Mouse (Mus musculus) heart, embryonic 16.5 days (tissue): ENCODE measurements around the gene 1500015O10Rik. TPM values are rescaled to one million over a fixed set of nuclear protein-coding genes. Genes with fewer than 3 reads are reported as not detected.
A peak's percentile ranks its signal among the peaks of the same experiment; 100 is the strongest.

Experiments
- ATAC-seq: fragments of 200-750 bp; cut with Nextera tagmentation; replicated peaks from 2 replicates; pipeline ENCODE4 v1.8.0; 2017; ENCODE audit warnings: moderate number of reproducible peaks; ENCODE audit not compliant: insufficient read depth, low FRiP score; ENCODE audit errors: extremely low read depth
- H3K27ac ChIP-seq: fragments of 300-500 bp; sonication (generic); 2 replicates; pipeline ENCODE4 v1.5.1; 2014; ENCODE audit warnings: mild to moderate bottlenecking, low read length, control low read depth, moderate library complexity
- H3K27me3 ChIP-seq: fragments of 300-500 bp; sonication (generic); 2 replicates; pipeline ENCODE4 v1.6.1; 2014; ENCODE audit warnings: low read length, mixed read lengths; ENCODE audit not compliant: control insufficient read depth, insufficient read depth
- H3K36me3 ChIP-seq: fragments of 300-500 bp; sonication (generic); 2 replicates; pipeline ENCODE4 v1.6.1; 2014; ENCODE audit not compliant: control insufficient read depth, insufficient read depth
- H3K4me1 ChIP-seq: fragments of 300-500 bp; sonication (generic); 2 replicates; pipeline ENCODE4 v1.6.1; 2014; ENCODE audit warnings: low read length, mixed read lengths; ENCODE audit not compliant: control insufficient read depth, insufficient read depth
- H3K4me2 ChIP-seq: fragments of 300-500 bp; sonication (generic); 2 replicates; pipeline ENCODE4 v1.6.1; 2014; ENCODE audit warnings: low read depth, mild to moderate bottlenecking, control low read depth, low read length
- H3K4me3 ChIP-seq: fragments of 300-500 bp; sonication (generic); 2 replicates; pipeline ENCODE4 v1.5.1; 2014; ENCODE audit warnings: mild to moderate bottlenecking, control low read depth, low read length
- H3K9ac ChIP-seq: fragments of 300-500 bp; sonication (generic); 2 replicates; pipeline ENCODE4 v1.6.1; 2014; ENCODE audit warnings: low read length, control low read depth
- H3K9me3 ChIP-seq: fragments of 300-500 bp; sonication (generic); replicated peaks from 2 replicates; pipeline ENCODE4 v1.6.1; 2016; ENCODE audit warnings: low read length; ENCODE audit not compliant: control insufficient read depth
- WGBS: fragments of 180-500 bp; shearing (Covaris S2); extraction: QIAGEN DNeasy Blood & Tissue Kit; methylation state at CpG from one replicate; pipeline ENCODE4 v1.1.7; 2014; 5-methylcytosine and 5-hydroxymethylcytosine counted together
- polyA plus RNA-seq: library from polyadenylated mRNA; unstranded; fragments of >200 nt; fragmentation: Nextera tagmentation; extraction: Ambion mirVana; gene quantifications from 2 replicates; pipeline ENCODE4 v1.2.1, GENCODE M21; 2015

1500015O10Rik gene
- 15.7 and 19.4 TPM in 2 replicates for polyA plus RNA-seq

DNA sequence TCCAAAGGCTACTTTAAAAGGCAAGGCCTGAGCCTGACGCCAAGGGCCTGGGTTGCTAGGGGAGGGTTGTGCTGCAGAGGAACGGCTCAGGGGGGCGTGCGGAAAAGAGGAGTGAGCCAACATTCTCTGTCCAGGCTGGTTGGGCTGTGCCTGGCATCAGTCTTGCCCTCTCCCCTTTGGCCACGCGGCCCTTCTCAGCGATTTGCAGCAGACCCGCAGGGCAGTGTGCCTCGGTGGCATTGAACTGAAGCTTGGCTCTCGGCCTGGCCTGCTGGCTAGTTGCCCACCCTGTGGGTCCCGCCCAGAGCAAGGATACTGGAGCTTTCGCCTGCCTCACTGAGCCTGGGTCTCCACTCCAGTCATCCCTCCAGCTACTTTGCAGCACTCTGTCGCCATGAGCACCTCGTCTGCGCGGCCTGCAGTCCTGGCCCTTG is at the start of gene 1500015O10Rik:
Gene 1500015O10Rik (plus strand): TSS at position 112 of the 434 bp plus-strand sequence.
- 38% methylated on average over 16 of the region's 16 CpGs for WGBS
- peak within 1 kb of the TSS; percentile 42; the same call in 1 of the 2 replicates for H3K9ac ChIP-seq
- peak within 1 kb of the TSS; percentile 47 for H3K4me2 ChIP-seq

DNA sequence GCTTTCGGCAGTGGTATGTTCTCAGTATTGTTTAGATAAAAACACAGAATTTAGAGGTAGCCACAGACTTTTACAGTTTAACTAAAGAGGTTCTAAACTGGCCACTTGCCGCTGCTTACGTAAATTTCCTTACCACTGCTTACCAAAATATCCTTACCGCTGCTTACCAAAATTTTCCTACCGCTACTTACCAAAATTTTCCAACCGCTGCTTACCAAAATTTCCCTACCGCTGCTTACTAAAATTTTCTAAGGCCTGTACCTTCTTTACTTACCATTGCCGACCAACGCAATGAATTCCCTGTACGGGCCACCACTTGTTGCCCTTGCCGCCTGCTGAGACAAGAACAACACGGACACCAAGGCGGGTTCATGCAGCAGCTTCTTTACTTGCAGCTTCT is 40.4 kb upstream of the 1500015O10Rik start:
- WGBS = 93% methylated on average over 13 of the region's 13 CpGs
- peaks cover 11% of the 10 kb centered on the region for H3K4me1 ChIP-seq
- H3K4me3 ChIP-seq = no peak overlapping the region
- no peaks in the 10 kb centered on the region for H3K27me3 ChIP-seq
- no peak overlapping the region for H3K4me2 ChIP-seq
- H3K36me3 ChIP-seq = no peaks in the 10 kb centered on the region
- no peak overlapping the region for H3K9ac ChIP-seq
- H3K9me3 ChIP-seq = peaks cover 9% of the 10 kb centered on the region
- H3K27ac ChIP-seq = no peak overlapping the region
- ATAC-seq = no peak

More for the DNA sequence above, at the start of gene 1500015O10Rik:
- ATAC-seq = peak; percentile 78
- Histone ChIP-seq H3K27ac (peak within 1 kb of the TSS; percentile 21), H3K9me3 (peaks cover 4% of the 10 kb centered on the region; the same call in 1 of the 2 replicates), H3K36me3 (no peaks in the 10 kb centered on the region), H3K4me1 (peaks cover 7% of the 10 kb centered on the region), H3K27me3 (no peaks in the 10 kb centered on the region), H3K4me3 (peak within 1 kb of the TSS; percentile 19; the same call in 1 of the 2 replicates)

DNA sequence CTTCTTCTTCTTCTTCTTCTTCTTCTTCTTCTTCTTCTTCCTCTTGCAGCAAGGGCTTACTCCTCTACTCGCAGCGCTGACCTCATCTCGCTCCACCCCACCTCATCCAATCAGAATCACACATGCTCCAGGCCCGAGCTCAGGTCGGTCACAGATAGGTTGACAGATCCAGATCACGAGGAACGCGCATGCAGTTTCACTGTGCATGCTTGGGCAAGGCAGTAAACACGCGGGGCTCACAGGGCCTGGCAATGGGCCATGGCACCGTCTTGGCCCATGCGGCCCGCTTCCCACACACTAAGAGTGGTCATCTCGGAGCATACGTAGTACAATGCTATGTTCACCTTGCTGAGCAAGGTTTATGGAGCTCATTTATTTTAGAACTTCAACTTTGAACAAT is 39.9 kb upstream of the 1500015O10Rik start:
- H3K4me3 ChIP-seq = no peak overlapping the region
- no peak for ATAC-seq
- 94% methylated on average over 15 of the region's 15 CpGs for WGBS
- no peaks in the 10 kb centered on the region for H3K36me3 ChIP-seq
- peaks cover 16% of the 10 kb centered on the region for H3K4me1 ChIP-seq
- no peak overlapping the region for H3K27ac ChIP-seq
- H3K4me2 ChIP-seq = no peak overlapping the region
- H3K9me3 ChIP-seq = peaks cover 9% of the 10 kb centered on the region
- no peaks in the 10 kb centered on the region for H3K27me3 ChIP-seq
- no peak overlapping the region for H3K9ac ChIP-seq

DNA sequence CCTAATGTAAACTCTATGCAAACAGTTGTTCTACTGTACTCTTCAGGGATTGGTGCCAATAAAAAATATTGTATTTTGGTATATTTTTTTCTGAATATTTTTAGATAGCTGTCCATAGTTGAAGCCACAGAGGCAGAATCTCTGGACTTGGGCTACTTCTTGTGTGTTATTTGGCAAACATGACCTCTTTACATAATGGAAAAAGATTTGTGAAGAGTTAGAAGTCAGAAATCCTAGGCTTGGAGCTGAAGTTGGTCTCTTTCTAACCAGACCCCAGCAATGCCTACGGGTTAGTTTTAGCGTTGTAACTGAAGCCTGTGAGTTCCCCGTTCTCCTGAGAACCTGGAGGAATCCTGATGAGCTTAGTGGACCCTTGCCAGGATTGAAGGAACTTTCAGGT is 36.3 kb upstream of the 1500015O10Rik start:
- H3K4me2 ChIP-seq = no peak overlapping the region
- peaks cover 25% of the 10 kb centered on the region for H3K4me1 ChIP-seq
- H3K27ac ChIP-seq = peak overlapping the region; percentile 95
- 68% methylated on average over 3 of the region's 3 CpGs for WGBS
- no peak overlapping the region for H3K4me3 ChIP-seq
- H3K9ac ChIP-seq = no peak overlapping the region
- no peak for ATAC-seq
- no peaks in the 10 kb centered on the region for H3K9me3 ChIP-seq
- no peaks in the 10 kb centered on the region for H3K27me3 ChIP-seq
- H3K36me3 ChIP-seq = no peaks in the 10 kb centered on the region

DNA sequence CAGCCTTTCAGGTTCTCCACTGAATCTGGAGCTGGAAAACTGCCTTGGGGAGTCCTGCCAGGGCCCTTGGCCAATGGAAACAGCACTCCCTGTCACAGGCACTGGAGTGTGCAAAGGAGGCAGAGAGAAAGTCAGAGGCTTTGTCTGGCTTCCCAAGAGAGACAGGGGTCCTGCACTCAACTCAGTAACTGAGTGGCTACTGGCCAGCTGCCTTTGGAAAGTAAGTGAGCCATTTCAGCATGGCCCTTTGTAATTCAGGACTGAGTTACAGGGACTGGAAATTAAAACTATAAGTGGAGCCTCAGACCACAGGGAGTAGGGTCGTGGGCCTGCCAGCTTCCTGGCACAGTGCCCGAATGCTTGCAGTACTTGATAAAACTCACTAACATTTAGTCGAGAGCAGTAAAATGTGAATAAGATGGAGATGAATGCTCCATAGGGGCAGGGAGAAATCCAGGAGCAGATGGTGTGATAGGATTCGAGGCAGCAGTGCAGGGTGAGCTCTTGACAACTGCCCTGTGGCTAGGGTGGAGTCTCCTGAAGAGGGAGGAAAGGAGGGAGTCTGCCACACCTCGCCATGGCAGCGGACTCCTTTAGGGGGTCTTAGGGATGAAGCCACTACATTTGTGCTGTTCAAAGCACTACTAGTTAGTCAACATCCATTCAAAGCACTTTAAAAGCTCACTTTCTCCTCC is 35.4 kb upstream of the 1500015O10Rik start:
- H3K9ac ChIP-seq = peak overlapping the region; percentile 48

DNA sequence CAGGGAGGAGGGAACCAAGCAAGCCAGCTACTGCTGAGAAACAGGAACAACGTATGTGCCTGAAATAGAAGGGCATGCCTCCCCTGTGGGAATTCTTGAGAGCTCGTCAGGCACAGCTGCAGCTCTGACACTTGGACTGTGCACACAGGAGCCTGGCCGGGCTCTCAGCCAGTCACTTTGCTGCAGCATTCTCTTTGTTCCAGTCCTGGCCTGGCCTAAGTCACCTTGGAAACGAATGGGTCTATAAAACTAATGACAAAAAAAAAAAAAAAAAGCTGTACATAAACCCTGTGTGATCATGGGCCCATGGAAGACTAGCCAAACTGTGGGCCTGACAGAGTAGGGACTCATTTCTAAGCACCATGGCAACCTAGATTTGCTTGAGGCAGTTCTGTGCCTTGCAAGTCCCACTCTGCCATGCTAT is 31.8 kb upstream of the 1500015O10Rik start:
- no peaks in the 10 kb centered on the region for H3K9me3 ChIP-seq
- WGBS = 8% methylated on average over 4 of the region's 4 CpGs

More for the DNA sequence above, 35.4 kb upstream of the 1500015O10Rik start:
- Histone ChIP-seq H3K27ac (peak overlapping the region; percentile 95), H3K36me3 (no peaks in the 10 kb centered on the region), H3K27me3 (no peaks in the 10 kb centered on the region), H3K4me1 (peaks cover 28% of the 10 kb centered on the region), H3K4me3 (no peak overlapping the region), H3K9me3 (no peaks in the 10 kb centered on the region), H3K4me2 (peak overlapping the region; percentile 40)
- 19% methylated on average over 6 of the region's 6 CpGs for WGBS
- ATAC-seq = peak; percentile 82

DNA sequence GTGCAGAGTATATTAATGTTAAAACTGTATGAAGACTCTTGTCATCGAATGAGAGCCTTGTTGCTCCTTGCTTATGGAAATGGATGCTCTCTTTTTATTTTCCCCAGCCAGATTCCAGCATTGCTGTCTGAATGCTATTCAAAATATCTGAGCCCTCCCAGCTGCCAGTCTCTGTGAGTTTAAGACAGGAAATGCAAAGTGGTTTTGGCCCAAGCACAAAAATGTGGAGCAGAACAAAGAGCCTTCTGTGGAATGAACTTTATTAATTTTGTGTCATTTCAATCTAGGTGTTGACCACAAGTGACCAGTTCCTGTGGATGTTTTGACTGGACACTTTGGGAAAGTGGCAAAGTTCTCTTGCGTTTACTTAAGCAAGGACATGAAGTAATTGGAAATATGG is 15.6 kb upstream of the 1500015O10Rik start:
- H3K4me1 ChIP-seq = peaks cover 10% of the 10 kb centered on the region
- no peak overlapping the region for H3K4me2 ChIP-seq
- no peak; the same call in 1 of the 2 replicates for ATAC-seq
- H3K27ac ChIP-seq = no peak overlapping the region
- no peaks in the 10 kb centered on the region for H3K27me3 ChIP-seq
- peaks cover 3% of the 10 kb centered on the region; the same call in 1 of the 2 replicates for H3K9me3 ChIP-seq
- 73% methylated on average over 2 of the region's 2 CpGs for WGBS
- H3K36me3 ChIP-seq = no peaks in the 10 kb centered on the region
- no peak overlapping the region for H3K9ac ChIP-seq
- H3K4me3 ChIP-seq = no peak overlapping the region

More for the DNA sequence above, 31.8 kb upstream of the 1500015O10Rik start:
- Histone ChIP-seq H3K4me3 (no peak overlapping the region), H3K4me1 (peaks cover 25% of the 10 kb centered on the region), H3K27ac (peak overlapping the region; percentile 96), H3K27me3 (no peaks in the 10 kb centered on the region), H3K9ac (peak overlapping the region; percentile 20; the same call in 1 of the 2 replicates), H3K36me3 (no peaks in the 10 kb centered on the region), H3K4me2 (peak overlapping the region; percentile 13)
- ATAC-seq = peak; percentile 89

DNA sequence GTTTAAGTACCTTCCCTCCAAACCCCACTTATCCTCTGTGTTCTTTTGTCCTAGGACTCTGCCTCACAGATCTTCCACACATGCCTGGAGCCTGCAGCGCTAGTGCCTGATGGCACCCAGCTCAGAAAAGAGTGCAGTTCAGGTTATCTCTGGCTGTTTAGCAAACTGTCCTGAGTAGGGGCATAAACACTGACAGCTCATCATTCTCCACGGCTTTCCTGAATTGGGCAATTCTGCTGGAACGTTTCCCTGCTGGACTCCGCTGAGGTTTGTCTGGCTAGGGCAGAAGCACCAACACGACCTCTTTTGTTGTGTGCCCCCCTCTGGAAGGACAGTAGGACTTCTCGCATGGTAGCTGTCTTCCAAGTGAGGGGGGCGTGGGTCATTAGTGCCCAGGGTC is 12.4 kb upstream of the 1500015O10Rik start:
- ATAC-seq = no peak
- no peak overlapping the region for H3K4me2 ChIP-seq
- H3K36me3 ChIP-seq = no peaks in the 10 kb centered on the region
- peaks cover 10% of the 10 kb centered on the region for H3K4me1 ChIP-seq
- 72% methylated on average over 7 of the region's 7 CpGs for WGBS
- H3K27me3 ChIP-seq = no peaks in the 10 kb centered on the region
- H3K27ac ChIP-seq = no peak overlapping the region
- no peak overlapping the region for H3K4me3 ChIP-seq
- H3K9me3 ChIP-seq = no peaks in the 10 kb centered on the region; the same call in 1 of the 2 replicates
- no peak overlapping the region for H3K9ac ChIP-seq

DNA sequence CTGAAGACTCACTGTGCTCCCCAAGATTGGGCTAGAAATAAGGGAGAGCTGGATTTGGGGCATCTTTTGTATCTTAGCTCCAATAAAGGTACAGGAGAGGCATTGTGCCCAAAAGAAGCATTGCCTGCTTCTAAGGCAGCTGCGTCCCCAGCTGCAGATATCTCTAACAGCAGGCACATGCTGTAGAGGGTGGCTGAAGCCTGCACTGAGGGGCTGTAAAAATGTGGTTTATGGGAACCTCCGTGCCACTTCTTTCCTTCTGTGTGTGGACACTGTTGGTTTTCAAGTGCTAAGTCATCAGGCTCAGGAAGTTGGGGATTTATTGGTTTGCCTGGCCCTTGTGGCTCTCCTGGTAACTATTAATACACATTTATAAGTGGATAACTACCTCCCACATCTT is 11.6 kb upstream of the 1500015O10Rik start:
- ATAC-seq = no peak
- H3K27me3 ChIP-seq = no peaks in the 10 kb centered on the region
- H3K27ac ChIP-seq = no peak overlapping the region
- 63% methylated on average over 2 of the region's 2 CpGs for WGBS
- no peak overlapping the region for H3K4me2 ChIP-seq
- H3K36me3 ChIP-seq = no peaks in the 10 kb centered on the region
- H3K4me1 ChIP-seq = peaks cover 10% of the 10 kb centered on the region
- H3K9me3 ChIP-seq = no peaks in the 10 kb centered on the region; the same call in 1 of the 2 replicates
- no peak overlapping the region for H3K4me3 ChIP-seq
- no peak overlapping the region for H3K9ac ChIP-seq
